Mouse (Mus musculus): Measurements from ENCODE around the gene Hist2h2aa2. TPM values are rescaled to one million over a fixed set of nuclear protein-coding genes. Genes with fewer than 3 reads are reported as not detected.

The Hist2h2aa2 gene
- 24.7 TPM for polyA plus RNA-seq (2017; shearing (Covaris generic))

DNA sequence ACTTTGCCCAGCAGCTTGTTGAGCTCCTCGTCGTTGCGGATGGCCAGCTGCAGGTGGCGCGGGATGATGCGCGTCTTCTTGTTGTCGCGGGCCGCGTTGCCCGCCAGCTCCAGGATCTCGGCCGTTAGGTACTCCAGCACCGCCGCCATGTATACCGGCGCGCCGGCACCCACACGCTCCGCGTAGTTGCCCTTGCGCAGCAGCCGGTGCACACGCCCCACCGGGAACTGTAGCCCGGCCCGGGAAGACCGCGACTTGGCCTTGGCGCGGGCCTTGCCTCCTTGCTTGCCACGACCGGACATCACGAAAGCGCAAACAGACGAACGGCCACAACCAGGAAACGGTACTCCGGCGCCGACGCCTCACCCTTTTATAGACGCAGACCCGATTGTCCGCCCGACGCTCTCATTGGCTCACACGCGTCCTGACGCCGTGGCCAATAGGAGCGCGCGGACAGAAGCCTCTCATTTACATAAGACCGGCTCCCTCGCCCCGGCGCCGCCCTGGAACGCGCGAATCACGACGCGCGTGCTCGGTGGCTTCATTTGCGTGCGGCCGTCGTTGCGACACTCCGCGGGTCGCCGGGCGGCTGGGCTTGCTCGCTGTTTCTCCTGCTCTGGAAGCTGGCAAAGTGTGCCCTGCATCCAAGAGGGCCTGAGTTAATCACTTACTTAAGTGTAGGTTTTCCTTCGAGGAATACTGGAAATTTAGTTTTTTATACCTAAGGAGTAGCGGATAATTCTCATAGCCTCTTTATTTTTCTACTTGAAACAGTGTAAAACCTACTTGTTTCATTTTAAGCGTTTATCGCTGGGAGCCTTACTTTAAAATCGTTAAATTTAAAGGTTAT, at the start of gene Hist2h2aa2:
Hist2h2aa2 (minus strand) TSS at position 328 of the 850 bp plus-strand sequence.

DNA sequence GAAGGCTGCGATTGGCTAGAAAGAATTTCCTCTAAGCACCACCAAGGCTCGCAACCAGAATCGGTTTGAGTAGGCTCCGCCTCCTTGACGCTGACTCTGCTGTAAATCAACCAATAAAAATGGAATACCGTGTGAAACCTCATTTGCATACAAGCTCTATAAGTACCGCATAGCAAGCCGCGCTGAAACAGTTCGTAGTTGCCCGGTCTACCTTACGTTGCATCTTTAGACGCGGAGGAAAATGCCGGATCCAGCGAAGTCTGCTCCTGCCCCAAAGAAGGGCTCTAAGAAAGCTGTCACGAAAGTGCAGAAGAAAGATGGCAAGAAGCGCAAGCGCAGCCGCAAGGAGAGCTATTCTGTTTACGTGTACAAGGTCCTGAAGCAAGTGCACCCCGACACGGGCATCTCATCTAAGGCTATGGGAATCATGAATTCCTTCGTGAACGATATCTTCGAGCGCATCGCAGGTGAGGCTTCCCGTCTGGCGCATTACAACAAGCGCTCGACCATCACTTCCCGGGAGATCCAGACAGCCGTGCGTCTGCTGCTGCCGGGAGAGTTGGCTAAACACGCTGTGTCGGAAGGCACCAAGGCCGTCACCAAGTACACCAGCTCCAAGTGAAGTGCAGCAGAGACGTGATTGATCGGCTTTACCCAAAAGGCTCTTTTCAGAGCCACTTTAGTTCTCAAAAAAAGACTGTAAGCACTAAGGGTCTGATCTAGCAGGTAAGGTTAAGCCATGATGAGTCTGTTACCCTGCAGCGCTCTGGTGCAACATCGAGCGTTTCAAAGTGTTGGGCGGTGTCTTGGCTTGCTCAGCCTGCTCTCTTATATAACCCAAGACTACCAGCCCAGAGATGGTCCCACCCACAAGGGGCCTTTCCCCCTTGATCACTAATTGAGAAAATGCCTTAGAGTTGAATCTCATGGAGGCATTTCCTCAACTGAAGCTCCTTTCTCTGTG, 29.7 kb upstream of the Hist2h2aa2 start, which contains the start of gene Hist2h2bb:
Hist2h2bb (plus strand) TSS at position 242 of the 964 bp plus-strand sequence.

DNA sequence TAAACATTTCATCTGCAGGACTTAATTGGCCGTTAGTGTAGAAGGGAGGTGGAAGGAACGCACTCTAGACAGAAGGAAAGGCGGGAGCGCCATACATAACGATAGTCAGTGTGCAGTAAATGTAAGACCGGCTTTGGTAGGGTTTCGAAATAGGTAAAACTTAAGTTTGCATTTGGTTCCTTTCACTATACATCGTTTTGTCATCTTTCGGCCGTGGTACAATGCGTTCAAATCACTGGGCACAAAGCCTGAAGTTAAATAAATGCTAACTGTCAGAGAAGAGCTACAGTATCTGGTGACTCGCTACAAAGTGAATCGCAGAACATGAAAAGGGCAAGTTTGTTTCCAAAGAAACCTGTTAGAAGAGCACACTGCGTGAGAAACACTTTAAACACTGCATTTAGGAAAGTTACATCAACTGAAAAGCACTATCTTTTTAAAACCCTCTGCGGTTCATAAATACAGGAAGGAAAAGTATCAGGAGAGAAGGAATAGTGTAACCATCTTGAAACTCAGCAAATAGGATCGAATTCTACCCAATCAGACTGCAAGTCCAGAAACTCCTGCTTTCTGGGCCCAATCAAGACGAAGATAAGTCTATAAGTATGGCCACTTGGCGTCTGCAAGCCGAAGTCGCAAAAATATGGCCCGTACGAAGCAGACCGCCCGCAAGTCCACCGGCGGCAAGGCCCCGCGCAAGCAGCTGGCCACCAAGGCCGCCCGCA, 28.1 kb upstream of the Hist2h2aa2 start, which contains the start of gene Hist2h3b:
Hist2h3b (plus strand) TSS at position 604 of the 725 bp plus-strand sequence.

DNA sequence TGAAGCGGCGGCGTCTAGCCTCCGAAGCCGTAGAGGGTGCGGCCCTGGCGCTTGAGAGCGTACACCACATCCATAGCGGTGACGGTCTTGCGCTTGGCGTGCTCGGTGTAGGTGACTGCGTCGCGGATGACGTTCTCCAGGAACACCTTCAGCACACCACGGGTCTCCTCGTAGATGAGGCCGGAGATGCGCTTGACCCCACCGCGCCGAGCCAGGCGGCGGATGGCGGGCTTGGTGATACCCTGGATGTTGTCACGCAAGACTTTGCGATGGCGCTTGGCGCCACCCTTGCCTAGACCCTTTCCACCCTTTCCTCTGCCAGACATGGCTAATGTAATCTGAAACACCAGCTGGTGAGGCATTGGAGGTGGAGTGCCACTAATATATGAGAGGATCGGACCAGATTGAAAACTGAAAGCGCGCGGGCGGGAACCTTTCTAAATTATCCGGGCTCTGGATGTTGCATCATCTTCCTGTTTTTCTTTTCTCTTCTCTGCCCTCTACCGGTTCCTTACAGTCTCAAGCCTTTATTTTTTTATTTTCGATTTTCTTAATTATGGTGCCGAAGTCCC, 23.0 kb upstream of the Hist2h2aa2 start, which contains the start of gene Hist2h4:
Hist2h4 (minus strand) TSS at position 333 of the 572 bp plus-strand sequence.

DNA sequence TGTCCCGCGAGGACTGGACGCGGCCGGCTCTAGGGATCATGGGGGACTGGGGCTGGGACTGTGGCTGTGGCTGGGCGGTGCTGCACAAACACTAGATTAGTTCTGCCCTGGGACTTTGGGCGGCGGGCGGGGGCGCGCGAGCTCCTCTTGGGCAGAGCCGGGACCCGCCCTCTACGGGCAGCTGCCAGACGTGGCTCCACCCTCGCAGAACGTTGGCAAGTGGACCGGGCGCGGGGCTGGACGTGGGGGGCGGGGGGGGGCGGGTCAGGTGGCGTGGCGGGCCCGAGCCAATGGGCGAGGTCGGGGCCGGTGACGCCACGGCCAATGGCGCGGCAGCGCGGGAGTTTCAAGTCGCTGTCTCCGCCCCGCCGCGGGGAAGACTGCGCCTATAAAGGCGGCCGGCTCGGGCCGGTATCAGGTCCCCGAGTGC, 6.4 kb upstream of the Hist2h2aa2 start, which contains the start of gene Hist2h3c1:
Hist2h3c1 (plus strand) TSS at position 259 of the 430 bp plus-strand sequence.

DNA sequence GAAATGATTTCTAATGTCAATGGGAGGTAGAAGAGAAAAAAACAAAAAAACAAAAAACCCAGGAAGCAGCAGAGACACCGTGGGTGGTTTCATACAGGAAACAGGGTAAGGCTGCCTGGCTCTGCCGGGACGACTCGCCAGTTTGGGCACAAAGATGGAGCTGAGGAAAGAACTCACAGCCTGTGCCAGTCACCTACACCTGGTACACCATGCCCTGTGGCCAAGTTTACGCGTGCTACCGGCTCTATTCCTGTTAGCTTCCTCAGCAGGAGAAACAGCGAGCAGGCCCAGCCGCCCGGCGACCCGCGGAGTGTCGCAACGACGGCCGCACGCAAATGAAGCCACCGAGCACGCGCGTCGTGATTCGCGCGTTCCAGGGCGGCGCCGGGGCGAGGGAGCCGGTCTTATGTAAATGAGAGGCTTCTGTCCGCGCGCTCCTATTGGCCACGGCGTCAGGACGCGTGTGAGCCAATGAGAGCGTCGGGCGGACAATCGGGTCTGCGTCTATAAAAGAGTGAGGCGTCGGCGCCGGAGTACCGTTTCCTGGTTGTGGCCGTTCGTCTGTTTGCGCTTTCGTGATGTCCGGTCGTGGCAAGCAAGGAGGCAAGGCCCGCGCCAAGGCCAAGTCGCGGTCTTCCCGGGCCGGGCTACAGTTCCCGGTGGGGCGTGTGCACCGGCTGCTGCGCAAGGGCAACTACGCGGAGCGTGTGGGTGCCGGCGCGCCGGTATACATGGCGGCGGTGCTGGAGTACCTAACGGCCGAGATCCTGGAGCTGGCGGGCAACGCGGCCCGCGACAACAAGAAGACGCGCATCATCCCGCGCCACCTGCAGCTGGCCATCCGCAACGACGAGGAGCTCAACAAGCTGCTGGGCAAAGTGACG, 5.2 kb upstream of the Hist2h2aa2 start, which contains the start of gene Hist2h2aa1:
Hist2h2aa1 (plus strand) TSS at position 495 of the 884 bp plus-strand sequence.

DNA sequence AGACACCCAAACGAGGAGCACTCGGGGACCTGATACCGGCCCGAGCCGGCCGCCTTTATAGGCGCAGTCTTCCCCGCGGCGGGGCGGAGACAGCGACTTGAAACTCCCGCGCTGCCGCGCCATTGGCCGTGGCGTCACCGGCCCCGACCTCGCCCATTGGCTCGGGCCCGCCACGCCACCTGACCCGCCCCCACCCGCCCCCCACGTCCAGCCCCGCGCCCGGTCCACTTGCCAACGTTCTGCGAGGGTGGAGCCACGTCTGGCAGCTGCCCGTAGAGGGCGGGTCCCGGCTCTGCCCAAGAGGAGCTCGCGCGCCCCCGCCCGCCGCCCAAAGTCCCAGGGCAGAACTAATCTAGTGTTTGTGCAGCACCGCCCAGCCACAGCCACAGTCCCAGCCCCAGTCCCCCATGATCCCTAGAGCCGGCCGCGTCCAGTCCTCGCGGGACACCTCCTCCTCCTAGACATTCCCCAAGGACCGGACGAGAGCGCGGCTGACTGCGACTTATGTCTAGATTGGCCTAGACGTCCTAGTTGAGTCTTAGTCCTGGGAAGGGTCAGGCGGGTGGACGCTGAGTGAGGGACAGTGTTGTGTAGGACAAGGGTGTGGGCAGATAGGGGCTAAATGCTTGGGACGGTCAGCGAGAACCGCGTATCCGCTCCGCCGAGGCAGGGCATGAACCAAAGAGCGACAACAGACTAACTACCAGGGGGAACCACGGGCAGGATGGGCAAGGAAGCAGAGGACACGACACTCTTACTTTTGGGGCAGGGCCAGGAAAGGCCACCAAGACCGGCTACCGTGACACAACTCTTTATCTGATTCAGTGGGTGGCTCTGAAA, 902 bp downstream of the Hist2h2aa2 start, which contains the start of gene Hist2h3c2:
Hist2h3c2 (minus strand) TSS at position 174 of the 840 bp plus-strand sequence.

DNA sequence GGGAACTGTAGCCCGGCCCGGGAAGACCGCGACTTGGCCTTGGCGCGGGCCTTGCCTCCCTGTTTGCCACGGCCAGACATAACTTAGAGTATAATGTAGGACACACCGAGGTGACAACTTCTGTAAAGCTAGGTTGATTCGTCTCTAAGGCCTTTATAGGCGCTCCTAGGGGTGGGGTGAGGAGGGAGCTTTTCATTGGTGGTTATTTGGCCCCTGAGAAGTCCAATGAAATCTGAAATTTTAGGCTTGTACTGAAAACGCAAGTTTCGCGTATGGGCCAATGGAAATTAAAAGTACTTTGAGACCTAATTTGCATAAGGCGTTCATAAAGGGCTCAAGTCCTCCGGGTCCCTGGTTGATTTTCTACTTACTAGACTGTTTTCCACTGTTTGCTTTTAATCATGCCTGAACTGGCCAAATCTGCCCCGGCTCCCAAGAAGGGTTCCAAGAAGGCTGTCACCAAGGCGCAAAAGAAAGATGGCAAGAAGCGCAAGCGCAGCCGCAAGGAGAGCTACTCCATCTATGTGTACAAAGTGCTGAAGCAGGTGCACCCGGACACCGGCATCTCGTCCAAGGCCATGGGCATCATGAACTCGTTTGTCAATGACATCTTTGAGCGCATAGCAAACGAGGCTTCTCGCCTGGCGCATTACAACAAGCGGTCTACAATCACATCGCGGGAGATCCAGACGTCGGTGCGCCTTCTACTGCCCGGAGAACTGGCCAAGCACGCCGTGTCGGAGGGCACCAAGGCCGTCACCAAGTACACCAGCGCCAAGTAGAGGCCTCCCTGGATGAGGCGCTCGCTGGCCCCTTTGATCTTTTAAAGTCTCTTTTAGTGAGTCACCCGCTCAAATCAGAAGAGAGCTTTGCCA, 19.1 kb downstream of the Hist2h2aa2 start, which contains the start of the genes Hist2h2ac and Hist2h2be:
Hist2h2ac (minus strand) TSS at position 116 of the 875 bp plus-strand sequence.
Hist2h2be (plus strand) TSS at position 355 of the 875 bp plus-strand sequence.

DNA sequence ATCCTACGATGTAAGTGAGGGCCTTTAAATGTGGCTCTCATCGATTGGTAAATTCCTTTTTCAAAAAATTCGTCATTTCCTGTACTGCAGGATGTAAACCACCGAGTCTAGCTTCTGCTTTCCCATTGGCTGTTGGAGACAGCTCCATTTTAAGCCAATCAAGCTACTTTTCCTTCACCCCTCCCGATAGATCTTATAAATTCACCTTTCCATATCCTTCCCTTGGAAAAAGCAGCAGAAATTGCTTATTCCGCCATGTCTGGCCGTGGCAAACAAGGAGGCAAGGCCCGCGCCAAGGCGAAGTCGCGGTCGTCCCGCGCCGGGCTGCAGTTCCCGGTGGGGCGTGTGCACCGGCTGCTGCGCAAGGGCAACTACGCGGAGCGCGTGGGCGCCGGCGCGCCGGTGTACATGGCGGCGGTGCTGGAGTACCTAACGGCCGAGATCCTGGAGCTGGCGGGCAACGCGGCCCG, 20.4 kb downstream of the Hist2h2aa2 start, which contains the start of the genes Bola1 and Hist2h2ab:
Bola1 (minus strand) TSS at position 49 of the 470 bp plus-strand sequence.
Hist2h2ab (plus strand) TSS at position 205 of the 470 bp plus-strand sequence.

Other genes starting within 250 kb of the Hist2h2aa2 start
- gene Plekho1, start 244.3 kb downstream of the Hist2h2aa2 start, polyA plus RNA-seq (2017; shearing (Covaris generic)): 7.7 TPM
- gene Vps45, start 181.8 kb downstream of the Hist2h2aa2 start, polyA plus RNA-seq (2017; shearing (Covaris generic)): 33.7 TPM
- gene Otud7b, start 135.7 kb downstream of the Hist2h2aa2 start, polyA plus RNA-seq (2017; shearing (Covaris generic)): 21.2 TPM
- 4.4 TPM for gene Mtmr11, start 78.3 kb downstream of the Hist2h2aa2 start, polyA plus RNA-seq (2017; shearing (Covaris generic))
- gene Sf3b4, start 67.9 kb downstream of the Hist2h2aa2 start, polyA plus RNA-seq (2017; shearing (Covaris generic)): 173 TPM
- 5.8 TPM for gene Sv2a, start 59.1 kb downstream of the Hist2h2aa2 start, polyA plus RNA-seq (2017; shearing (Covaris generic))
- 36.5 TPM for gene Bola1, start 20.6 kb downstream of the Hist2h2aa2 start, polyA plus RNA-seq (2017; shearing (Covaris generic))
- gene Hist2h2ab, start 20.4 kb downstream of the Hist2h2aa2 start, polyA plus RNA-seq (2017; shearing (Covaris generic)): not detected
- 4.9 TPM for gene Hist2h2ac, start 19.4 kb downstream of the Hist2h2aa2 start, polyA plus RNA-seq (2017; shearing (Covaris generic))
- gene Hist2h2be, start 19.2 kb downstream of the Hist2h2aa2 start, polyA plus RNA-seq (2017; shearing (Covaris generic)): 4.0 TPM
- not detected for gene Hist2h3c2, start 1.1 kb downstream of the Hist2h2aa2 start, polyA plus RNA-seq (2017; shearing (Covaris generic))
- gene Hist2h2aa1, start 5.2 kb upstream of the Hist2h2aa2 start, polyA plus RNA-seq (2017; shearing (Covaris generic)): not detected
- not detected for gene Hist2h3c1, start 6.4 kb upstream of the Hist2h2aa2 start, polyA plus RNA-seq (2017; shearing (Covaris generic))
- gene Hist2h4, start 23.0 kb upstream of the Hist2h2aa2 start, polyA plus RNA-seq (2017; shearing (Covaris generic)): 3.0 TPM
- gene Hist2h3b, start 28.4 kb upstream of the Hist2h2aa2 start, polyA plus RNA-seq (2017; shearing (Covaris generic)): not detected
- gene Hist2h2bb, start 29.5 kb upstream of the Hist2h2aa2 start, polyA plus RNA-seq (2017; shearing (Covaris generic)): 5.2 TPM
- gene Fcgr1, start 53.7 kb upstream of the Hist2h2aa2 start, polyA plus RNA-seq (2017; shearing (Covaris generic)): not detected
- not detected for gene BC107364, start 212.0 kb upstream of the Hist2h2aa2 start, polyA plus RNA-seq (2017; shearing (Covaris generic))